Mouse (Mus musculus): Measurements from ENCODE around the gene Trappc10. TPM values are rescaled to one million over a fixed set of nuclear protein-coding genes. Genes with fewer than 3 reads are reported as not detected.

Trappc10 gene
- polyA plus RNA-seq, 1 experiment from 2014 or later = 24.0 TPM

DNA sequence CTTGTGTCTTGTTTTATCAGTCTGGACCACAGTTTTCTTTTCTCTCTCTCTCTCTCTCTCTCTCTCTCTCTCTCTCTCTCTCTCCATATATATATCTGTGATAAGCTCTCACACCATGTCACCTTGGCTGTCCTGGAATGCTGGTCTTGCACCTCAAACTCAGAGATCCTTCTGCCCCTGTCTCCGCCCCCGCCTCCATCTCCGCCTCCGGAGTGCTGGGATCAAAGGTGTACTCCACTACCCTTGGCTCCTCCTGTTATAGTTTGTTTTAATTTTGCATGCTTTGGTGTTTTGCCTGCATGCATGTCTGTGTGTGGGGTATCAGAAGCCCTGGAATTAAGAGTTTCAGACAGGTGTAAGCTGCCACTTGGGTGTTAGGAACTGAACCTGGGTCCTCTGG lies 31.8 kb upstream of the Trappc10 start:
- Histone ChIP-seq H3K27ac (no peak overlapping the region), H3K36me3 (ENCODE audit: inconsistent target) (peaks cover 40% of the 10 kb centered on the region), H3K79me2 (ENCODE audit: inconsistent target) (no peaks in the 10 kb centered on the region), H3K4me3 (ENCODE audit: inconsistent target) (no peak overlapping the region)
- WGBS (ENCODE audit: missing documents) = 100% methylated on average over 4 of the region's 4 CpGs

DNA sequence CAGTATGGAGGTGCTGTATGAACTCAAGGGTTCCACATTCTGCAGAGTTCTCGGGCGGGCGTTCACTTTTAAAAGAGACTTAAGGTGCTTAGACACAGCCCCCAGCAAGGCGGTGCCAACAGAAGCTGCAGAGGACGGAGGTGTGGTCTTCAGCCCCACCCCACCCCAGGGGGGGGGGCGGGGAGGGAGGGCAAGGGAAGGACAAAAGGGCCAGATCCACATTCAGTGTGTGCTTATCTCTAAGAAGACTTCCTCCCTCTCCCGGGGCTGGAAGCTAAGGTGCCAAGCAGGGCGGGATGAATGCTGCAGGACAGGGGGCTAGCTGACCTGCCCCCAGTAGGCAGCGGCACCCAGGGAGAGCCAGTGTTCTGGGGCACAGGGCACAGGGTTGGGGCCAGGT lies 28.5 kb upstream of the Trappc10 start:
- no peaks in the 10 kb centered on the region for H3K79me2 ChIP-seq (ENCODE audit: inconsistent target)
- H3K36me3 ChIP-seq (ENCODE audit: inconsistent target) = peaks cover 25% of the 10 kb centered on the region
- no peak overlapping the region for H3K27ac ChIP-seq
- WGBS (ENCODE audit: missing documents) = 40% methylated on average over 5 of the region's 9 CpGs
- H3K4me3 ChIP-seq (ENCODE audit: inconsistent target) = no peak overlapping the region

DNA sequence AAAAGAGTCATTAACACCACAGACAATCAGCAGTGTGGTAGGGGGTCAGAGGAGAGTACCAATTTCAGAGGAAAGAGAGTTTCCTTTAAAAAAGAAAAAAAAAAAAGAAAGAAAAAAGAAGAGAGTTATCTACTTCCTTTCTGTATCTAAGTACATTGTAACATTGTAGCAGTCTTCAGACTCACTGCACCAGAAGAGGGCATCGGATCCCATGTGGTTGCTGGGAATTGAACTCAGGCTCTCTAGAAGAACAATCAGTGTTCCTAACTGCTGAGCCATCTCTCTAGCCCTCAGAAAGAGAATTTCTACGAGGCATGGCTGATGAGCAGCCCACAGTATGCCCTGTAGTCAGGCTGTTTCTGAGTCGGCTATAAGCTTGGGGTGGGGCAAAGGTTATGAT lies 21.4 kb upstream of the Trappc10 start:
- WGBS (ENCODE audit: missing documents) = 86% methylated on average over 3 of the region's 3 CpGs
- no peaks in the 10 kb centered on the region for H3K79me2 ChIP-seq (ENCODE audit: inconsistent target)
- no peaks in the 10 kb centered on the region for H3K36me3 ChIP-seq (ENCODE audit: inconsistent target)
- no peak overlapping the region for H3K27ac ChIP-seq
- H3K4me3 ChIP-seq (ENCODE audit: inconsistent target) = no peak overlapping the region

DNA sequence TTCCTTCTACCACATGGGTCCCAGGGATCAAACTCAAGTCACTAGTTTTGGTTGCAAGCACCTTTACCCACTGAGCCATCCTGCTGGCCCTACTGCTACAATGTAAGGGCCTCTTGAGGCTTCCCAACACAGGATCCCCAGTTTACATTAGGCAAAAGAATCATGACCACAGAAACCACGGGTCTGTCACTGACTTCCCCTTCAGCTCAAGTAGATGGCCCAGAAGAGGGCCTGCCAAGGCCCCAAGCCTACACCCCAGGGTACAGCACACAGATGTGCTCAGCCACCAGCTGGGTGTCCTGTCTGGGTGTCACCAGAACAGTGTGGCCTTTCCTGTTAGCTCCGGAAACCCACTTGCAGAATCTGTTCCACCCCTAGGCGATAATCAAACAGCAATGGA lies 20.3 kb upstream of the Trappc10 start:
- no peaks in the 10 kb centered on the region for H3K36me3 ChIP-seq (ENCODE audit: inconsistent target)
- no peak overlapping the region for H3K4me3 ChIP-seq (ENCODE audit: inconsistent target)
- H3K27ac ChIP-seq = no peak overlapping the region
- WGBS (ENCODE audit: missing documents) = 13% methylated on average over 3 of the region's 3 CpGs
- no peaks in the 10 kb centered on the region for H3K79me2 ChIP-seq (ENCODE audit: inconsistent target)

DNA sequence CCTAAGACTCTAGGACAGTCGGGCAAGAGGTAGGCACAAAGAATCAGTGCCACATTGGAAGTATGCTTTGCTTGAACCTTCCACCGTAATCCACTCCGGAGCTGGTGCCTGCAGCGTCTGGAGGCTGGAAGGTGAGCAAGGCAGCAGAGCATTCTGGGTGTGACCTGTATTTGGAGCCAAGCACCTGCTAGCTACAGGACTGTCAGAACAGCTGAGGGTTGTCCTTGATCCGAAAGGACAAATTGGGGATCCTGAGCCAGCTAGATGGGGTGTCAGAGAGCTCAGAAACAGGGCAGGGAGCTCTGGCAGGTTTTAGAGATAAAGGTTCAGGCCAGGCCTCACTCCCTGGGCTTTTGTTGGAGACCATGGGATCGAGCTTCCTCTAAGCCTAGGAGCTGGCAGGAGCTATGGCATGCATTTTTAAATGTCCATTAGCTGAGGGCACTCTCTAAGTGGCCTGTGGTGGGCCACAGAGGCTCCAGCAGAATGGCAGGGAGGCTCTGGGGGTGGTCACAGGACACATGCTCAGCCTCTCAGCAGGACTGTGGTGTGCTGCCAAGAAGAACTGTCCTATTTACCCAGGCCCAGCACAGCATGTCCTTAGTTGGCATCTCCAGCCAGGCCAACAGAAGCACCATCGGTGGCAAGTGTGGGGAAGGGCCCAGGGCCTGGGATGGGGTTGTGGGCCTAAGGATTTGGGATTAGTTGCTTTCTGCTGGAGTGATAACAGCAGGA lies 16.6 kb upstream of the Trappc10 start:
- Histone ChIP-seq H3K27ac (no peak overlapping the region), H3K36me3 (ENCODE audit: inconsistent target) (no peaks in the 10 kb centered on the region), H3K4me3 (ENCODE audit: inconsistent target) (no peak overlapping the region), H3K79me2 (ENCODE audit: inconsistent target) (no peaks in the 10 kb centered on the region)
- WGBS (ENCODE audit: missing documents) = 97% methylated on average over 7 of the region's 7 CpGs

DNA sequence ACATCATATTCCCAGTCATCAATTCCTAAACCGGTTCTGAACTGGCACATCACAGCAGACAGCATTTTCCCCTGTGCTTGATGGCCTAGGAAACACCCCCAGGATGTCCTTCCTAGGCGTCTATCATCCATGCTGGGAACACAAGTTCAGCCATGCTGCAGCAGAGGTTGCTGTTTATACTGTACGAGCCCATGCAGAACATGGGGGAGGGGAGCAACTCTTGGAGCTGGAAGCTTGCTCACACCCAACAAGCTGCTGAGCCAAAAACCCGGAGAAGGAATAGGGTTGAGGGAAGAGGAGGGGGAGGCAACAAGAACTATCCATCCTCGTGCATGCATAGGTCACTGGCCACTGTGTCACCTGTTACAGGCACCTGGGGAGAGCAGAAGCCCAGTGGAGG lies 15.9 kb upstream of the Trappc10 start:
- no peaks in the 10 kb centered on the region for H3K36me3 ChIP-seq (ENCODE audit: inconsistent target)
- 83% methylated on average over 5 of the region's 5 CpGs for WGBS (ENCODE audit: missing documents)
- H3K4me3 ChIP-seq (ENCODE audit: inconsistent target) = no peak overlapping the region
- H3K79me2 ChIP-seq (ENCODE audit: inconsistent target) = no peaks in the 10 kb centered on the region
- H3K27ac ChIP-seq = no peak overlapping the region

DNA sequence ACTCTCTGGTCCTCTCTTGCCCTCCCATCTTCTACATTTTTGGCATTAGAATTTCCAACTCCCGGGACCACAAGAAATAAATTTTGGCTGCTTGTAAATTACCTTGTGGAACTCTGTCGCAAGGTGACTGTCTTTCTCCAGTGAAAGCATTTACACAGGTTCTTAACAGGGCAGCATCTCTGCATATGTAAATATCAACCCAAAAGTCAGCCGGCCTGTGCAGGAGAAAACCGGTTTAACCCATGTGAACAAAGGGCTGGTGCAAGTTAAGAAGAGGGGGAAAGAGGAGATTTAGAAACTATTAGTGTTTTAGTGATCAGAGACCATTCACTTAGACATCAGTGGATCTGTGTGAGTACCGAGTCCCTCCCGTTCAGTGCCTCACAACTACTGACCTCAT lies 15.3 kb upstream of the Trappc10 start:
- H3K4me3 ChIP-seq (ENCODE audit: inconsistent target) = no peak overlapping the region
- H3K36me3 ChIP-seq (ENCODE audit: inconsistent target) = no peaks in the 10 kb centered on the region
- no peaks in the 10 kb centered on the region for H3K79me2 ChIP-seq (ENCODE audit: inconsistent target)
- 96% methylated on average over 6 of the region's 6 CpGs for WGBS (ENCODE audit: missing documents)
- no peak overlapping the region for H3K27ac ChIP-seq

DNA sequence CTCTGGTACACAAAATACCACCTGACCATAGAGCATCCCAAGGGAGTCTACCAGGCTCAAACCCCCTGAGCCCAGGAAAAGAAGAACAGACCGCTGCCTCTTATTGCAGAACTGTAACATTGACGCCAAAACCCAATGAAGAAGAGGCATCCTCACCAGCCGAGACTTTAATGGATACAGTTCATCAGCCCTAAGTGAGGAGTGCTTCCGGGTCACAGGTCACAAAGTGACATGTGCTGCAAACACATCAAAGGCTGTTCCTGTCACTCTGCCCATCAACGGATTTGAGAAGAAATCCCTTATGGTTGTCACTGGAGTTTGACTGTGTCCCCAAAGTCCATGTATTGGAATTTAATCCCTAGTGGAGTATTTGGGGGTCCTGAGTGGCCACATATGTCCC lies 14.8 kb upstream of the Trappc10 start:
- H3K36me3 ChIP-seq (ENCODE audit: inconsistent target) = no peaks in the 10 kb centered on the region
- 93% methylated on average over 5 of the region's 5 CpGs for WGBS (ENCODE audit: missing documents)
- no peaks in the 10 kb centered on the region for H3K79me2 ChIP-seq (ENCODE audit: inconsistent target)
- H3K27ac ChIP-seq = no peak overlapping the region
- no peak overlapping the region for H3K4me3 ChIP-seq (ENCODE audit: inconsistent target)

DNA sequence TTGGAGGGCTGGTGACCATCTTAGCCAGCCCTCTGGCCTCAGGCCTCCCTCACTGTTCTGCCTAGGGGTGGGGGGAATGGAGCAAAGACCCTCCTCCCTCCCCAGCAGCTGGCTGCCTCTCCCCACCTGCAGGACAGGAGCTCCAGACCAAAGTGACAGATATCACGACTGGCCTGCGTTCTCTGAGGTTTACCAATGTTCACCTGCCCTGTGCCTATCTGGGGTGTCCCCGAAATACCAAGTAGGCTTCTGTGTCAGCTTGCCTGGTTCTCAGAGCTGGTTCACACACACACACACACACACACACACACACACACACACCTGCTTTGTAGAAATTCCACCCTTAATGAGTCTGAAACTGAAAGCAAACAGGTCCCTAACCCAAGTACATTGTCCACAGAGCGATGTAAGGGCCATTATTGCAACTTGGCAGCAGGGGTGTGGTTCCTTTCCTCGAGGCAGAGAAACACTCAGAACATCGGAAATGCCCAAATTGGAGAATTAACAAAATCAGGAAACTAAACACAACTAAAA lies 13.8 kb upstream of the Trappc10 start:
- no peaks in the 10 kb centered on the region for H3K36me3 ChIP-seq (ENCODE audit: inconsistent target)

DNA sequence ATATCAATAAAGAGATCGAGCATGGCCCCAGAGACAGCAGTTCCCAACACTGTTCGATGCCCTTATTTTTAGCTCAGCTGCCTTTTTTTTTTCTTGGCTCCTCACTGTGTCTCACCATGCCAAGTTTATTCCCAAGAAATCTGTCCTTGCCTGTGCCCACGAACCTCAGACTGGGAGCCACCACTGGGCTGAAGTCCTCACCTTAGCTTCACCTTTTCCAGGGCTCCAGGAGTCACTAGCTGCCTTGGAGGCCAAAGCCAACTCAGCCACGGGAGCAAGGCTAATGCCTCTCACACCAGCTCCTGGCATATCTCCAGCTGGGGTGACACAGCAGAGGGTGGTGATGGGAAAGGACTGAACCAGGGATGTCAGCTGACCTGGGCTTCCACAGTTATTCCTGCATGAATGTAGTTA lies 11.2 kb upstream of the Trappc10 start:
- Histone ChIP-seq H3K79me2 (ENCODE audit: inconsistent target) (no peaks in the 10 kb centered on the region), H3K27ac (no peak overlapping the region), H3K4me3 (ENCODE audit: inconsistent target) (no peak overlapping the region), H3K36me3 (ENCODE audit: inconsistent target) (no peaks in the 10 kb centered on the region)
- 68% methylated on average over 4 of the region's 4 CpGs for WGBS (ENCODE audit: missing documents)

More for the DNA sequence above, 13.8 kb upstream of the Trappc10 start:
- no peaks in the 10 kb centered on the region for H3K79me2 ChIP-seq (ENCODE audit: inconsistent target)
- H3K27ac ChIP-seq = no peak overlapping the region
- WGBS (ENCODE audit: missing documents) = 80% methylated on average over 6 of the region's 6 CpGs
- no peak overlapping the region for H3K4me3 ChIP-seq (ENCODE audit: inconsistent target)

DNA sequence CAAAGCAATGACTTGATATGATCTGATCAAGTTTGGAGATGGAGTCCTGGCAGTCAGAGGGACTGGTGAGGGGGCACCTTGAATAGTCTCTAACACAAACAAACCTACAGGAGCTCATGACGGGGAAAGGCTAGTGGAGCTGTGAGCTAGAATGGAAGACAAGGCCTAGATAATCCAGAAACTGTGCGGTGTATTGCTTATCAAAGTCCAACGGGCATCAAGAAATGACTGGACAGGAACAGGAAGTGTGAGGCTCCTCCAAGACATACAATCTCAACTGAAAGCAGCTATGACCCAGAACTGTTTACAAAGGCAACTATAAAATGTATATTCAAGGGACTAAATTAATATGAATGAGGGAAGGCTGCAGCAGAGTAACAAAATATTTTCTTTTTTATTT lies 2.8 kb upstream of the Trappc10 start:
- H3K4me3 ChIP-seq (ENCODE audit: inconsistent target) = no peak overlapping the region
- WGBS (ENCODE audit: missing documents) = 56% methylated on average over 3 of the region's 3 CpGs
- no peaks in the 10 kb centered on the region for H3K36me3 ChIP-seq (ENCODE audit: inconsistent target)
- peaks cover 19% of the 10 kb centered on the region for H3K79me2 ChIP-seq (ENCODE audit: inconsistent target)
- no peak overlapping the region for H3K27ac ChIP-seq

DNA sequence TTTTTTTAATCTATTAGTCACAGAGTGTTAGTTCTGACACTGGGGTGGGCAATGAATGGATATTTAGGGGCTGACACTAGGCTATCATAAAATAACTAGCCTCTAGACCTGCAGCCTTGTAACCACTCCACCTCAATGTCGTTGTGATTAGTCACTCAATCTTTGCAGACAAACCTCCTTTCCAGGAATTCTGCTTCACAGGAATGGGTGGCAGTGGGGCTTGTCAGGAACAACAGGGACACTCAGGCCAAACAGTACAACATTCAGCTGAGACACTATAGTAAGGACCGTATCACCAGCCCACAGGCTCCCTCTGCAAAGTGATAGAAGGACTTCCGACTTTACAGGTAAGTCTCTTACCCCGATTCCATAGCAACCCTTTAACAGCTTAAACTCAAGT lies 2.3 kb upstream of the Trappc10 start:
- H3K36me3 ChIP-seq (ENCODE audit: inconsistent target) = no peaks in the 10 kb centered on the region
- no peak overlapping the region for H3K27ac ChIP-seq
- no peak overlapping the region for H3K4me3 ChIP-seq (ENCODE audit: inconsistent target)
- 92% methylated on average over 4 of the region's 4 CpGs for WGBS (ENCODE audit: missing documents)
- peaks cover 24% of the 10 kb centered on the region for H3K79me2 ChIP-seq (ENCODE audit: inconsistent target)

DNA sequence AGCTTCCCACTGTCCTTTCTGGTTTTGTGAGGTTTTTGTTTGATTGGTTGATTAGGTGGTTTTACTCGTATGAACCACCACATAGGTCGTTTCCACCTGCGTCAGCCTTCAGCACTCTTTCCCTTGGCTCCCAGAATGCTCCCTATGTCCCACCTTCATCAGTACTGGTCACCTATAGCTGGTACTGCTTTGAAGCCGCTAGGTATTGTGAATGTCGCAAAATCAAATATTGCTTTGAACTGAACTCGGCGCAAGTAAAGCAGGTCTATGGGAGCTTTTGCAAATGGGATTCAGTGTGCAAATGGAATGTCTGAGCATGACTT lies 745 bp upstream of the Trappc10 start:
- Histone ChIP-seq H3K36me3 (ENCODE audit: inconsistent target) (no peaks in the 10 kb centered on the region), H3K4me3 (ENCODE audit: inconsistent target) (peak overlapping the region; percentile 63), H3K27ac (peak overlapping the region; percentile 42), H3K79me2 (ENCODE audit: inconsistent target) (peaks cover 39% of the 10 kb centered on the region)
- WGBS (ENCODE audit: missing documents) = 10% methylated on average over 7 of the region's 7 CpGs

DNA sequence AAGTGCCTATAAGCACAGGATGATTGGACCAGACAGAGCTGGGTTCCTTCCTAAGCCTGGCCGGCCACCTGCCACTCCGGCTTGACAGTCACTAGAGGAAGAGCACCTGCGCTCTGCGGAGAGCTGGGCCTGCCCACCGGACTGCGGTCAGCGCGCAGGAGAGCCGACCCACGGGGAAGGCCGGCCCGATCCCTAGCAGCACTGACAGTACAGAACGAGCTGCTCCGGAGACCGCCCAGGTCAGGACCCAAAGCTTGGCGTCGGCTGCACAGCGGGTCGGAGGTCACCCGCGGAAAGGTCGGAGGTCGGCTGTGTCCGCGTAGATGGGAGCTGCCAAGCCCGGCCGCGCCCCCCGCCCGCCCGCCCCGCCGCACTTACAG lies 393 bp downstream of the Trappc10 start:
- WGBS (ENCODE audit: missing documents) = 0% methylated on average over 26 of the region's 33 CpGs
- peaks cover 51% of the 10 kb centered on the region for H3K79me2 ChIP-seq (ENCODE audit: inconsistent target)
- peak overlapping the region; percentile 51 for H3K4me3 ChIP-seq (ENCODE audit: inconsistent target)
- H3K36me3 ChIP-seq (ENCODE audit: inconsistent target) = no peaks in the 10 kb centered on the region
- H3K27ac ChIP-seq = no peak overlapping the region

DNA sequence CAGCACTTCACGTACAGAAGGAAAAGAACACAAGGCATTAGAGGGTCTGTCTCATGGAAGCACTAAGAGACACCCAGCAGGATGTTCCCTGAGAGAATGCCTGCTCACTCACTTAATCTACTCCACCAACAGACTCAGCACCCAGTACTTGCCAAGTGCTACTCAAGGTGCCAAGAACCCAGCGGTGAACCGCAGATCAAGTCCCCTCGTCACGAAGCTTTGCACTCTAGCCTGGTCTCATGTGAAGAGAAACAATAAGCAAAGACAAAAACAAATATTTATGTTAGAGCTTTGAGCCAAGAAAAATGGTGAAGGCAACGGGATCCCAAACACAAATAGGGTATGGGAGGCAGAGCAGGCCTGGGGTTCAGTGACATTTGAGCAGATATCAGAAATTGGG lies 5.5 kb downstream of the Trappc10 start:
- WGBS (ENCODE audit: missing documents) = 95% methylated on average over 6 of the region's 6 CpGs
- H3K36me3 ChIP-seq (ENCODE audit: inconsistent target) = no peaks in the 10 kb centered on the region
- H3K4me3 ChIP-seq (ENCODE audit: inconsistent target) = no peak overlapping the region
- peaks cover 100% of the 10 kb centered on the region for H3K79me2 ChIP-seq (ENCODE audit: inconsistent target)
- no peak overlapping the region for H3K27ac ChIP-seq

DNA sequence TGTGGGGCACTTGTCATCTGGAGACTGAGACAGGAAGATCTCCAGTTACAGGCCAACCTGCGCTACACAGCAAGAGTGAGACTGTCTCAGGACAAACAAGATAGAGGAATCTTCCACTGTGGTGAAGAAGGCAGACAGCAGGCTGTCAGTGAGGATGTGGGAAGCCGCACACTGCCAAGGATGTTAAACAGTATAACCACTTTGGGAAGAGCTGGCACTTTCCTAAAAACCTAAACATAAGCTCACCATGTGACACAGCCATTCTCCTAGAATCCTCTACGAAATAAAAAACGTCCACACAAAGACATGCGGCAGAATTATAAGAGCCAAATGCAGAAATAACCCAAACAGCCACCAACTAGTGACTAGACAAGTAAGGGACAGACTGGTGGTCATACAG lies 6.1 kb downstream of the Trappc10 start:
- WGBS (ENCODE audit: missing documents) = 92% methylated on average over 5 of the region's 5 CpGs
- Histone ChIP-seq H3K4me3 (ENCODE audit: inconsistent target) (no peak overlapping the region), H3K79me2 (ENCODE audit: inconsistent target) (peaks cover 100% of the 10 kb centered on the region), H3K27ac (no peak overlapping the region), H3K36me3 (ENCODE audit: inconsistent target) (no peaks in the 10 kb centered on the region)

Data from macrophage (primary cell).